Mouse (Mus musculus) lung, postnatal 25 days (tissue): ENCODE measurements at regions not wholly inside any gene's neighbourhood (a gene's known extent, or its start where the extent isn't known, plus 50 kb on each side); places are given as distances from the start of the nearest gene placed in this dataset.

ENCODE experiments used
- DNase-seq: peaks from one replicate; pipeline ENCODE4 v3.0.0; 2022; ENCODE audit warnings: low spot score

- no peak for DNase-seq
Observed at GRCm38 (mm10) chr9:24942943-24943342, 146.3 kb upstream of the Gm10181 start.

GRCm38 (mm10) chr9:24943830-24944229, 145.4 kb upstream of the Gm10181 start:
- no peak for DNase-seq

- DNase-seq: no peak
Observed at GRCm38 (mm10) chr9:24952516-24952915, 136.7 kb upstream of the Gm10181 start.

- no peak for DNase-seq
Observed at GRCm38 (mm10) chr9:24955641-24956040, 133.6 kb upstream of the Gm10181 start.

- no peak for DNase-seq
Observed at GRCm38 (mm10) chr9:24956566-24956965, 132.7 kb upstream of the Gm10181 start.

- no peak for DNase-seq
Observed at GRCm38 (mm10) chr9:24963290-24963689, 125.9 kb upstream of the Gm10181 start.

- DNase-seq: no peak
Observed at GRCm38 (mm10) chr9:24967571-24967970, 121.7 kb upstream of the Gm10181 start.

- peak; percentile 45 for DNase-seq
Observed at GRCm38 (mm10) chr9:24974021-24974741, 115.0 kb upstream of the Gm10181 start.

- no peak for DNase-seq
Observed at GRCm38 (mm10) chr9:24982796-24983195, 106.4 kb upstream of the Gm10181 start.

GRCm38 (mm10) chr9:24994491-24994890, 94.7 kb upstream of the Gm10181 start:
- DNase-seq: no peak

GRCm38 (mm10) chr9:25021095-25021691, 68.0 kb upstream of the Gm10181 start:
- DNase-seq: no peak

- no peak for DNase-seq
Observed at GRCm38 (mm10) chr9:25022439-25022838, 66.8 kb upstream of the Gm10181 start.

- DNase-seq: no peak
Observed at GRCm38 (mm10) chr9:25024486-25024885, 64.7 kb upstream of the Gm10181 start.

- peak; percentile 36 for DNase-seq
Observed at GRCm38 (mm10) chr9:25027581-25027980, 61.6 kb upstream of the Gm10181 start.

- DNase-seq: no peak
Observed at GRCm38 (mm10) chr9:25028305-25028704, 60.9 kb upstream of the Gm10181 start.

GRCm38 (mm10) chr9:25031466-25031865, 57.8 kb upstream of the Gm10181 start:
- DNase-seq: no peak
